Mouse (Mus musculus): ENCODE measurements around the gene Fam76a. TPM values are rescaled to one million over a fixed set of nuclear protein-coding genes. Genes with fewer than 3 reads are reported as not detected.
"Not testable (repeated sequence)": the region's sequence is repeated elsewhere in the genome, so short reads cannot be mapped to it uniquely, and the experiment has no call there.

The Fam76a gene
- polyA plus RNA-seq, 1 experiment from 2014 or later: 31.4 TPM

- Histone ChIP-seq H3K4me2 (ENCODE audit: low read depth, low read length, severe bottlenecking) (no peak overlapping the region), H3K9me3 (ENCODE audit: control insufficient read depth, low read length) (no peaks in the 10 kb centered on the region), H3K4me3 (ENCODE audit: low read depth, low read length) (no peak overlapping the region), H3K4me1 (replicated peaks; ENCODE audit: control insufficient read depth, insufficient read depth, low read length) (peaks cover 6% of the 10 kb centered on the region; the same call in 1 of the 2 replicates), H3K27ac (ENCODE audit: low read depth, low read length) (no peak overlapping the region), H3K9ac (ENCODE audit: low read length) (no peak overlapping the region), H3K36me3 (ENCODE audit: control insufficient read depth, insufficient read depth, low read length) (no peaks in the 10 kb centered on the region), H3K27me3 (ENCODE audit: control insufficient read depth, insufficient read depth, low read length) (no peaks in the 10 kb centered on the region)
- no peak for DNase-seq (ENCODE audit: low spot score)
- no peak for ATAC-seq (replicated peaks; ENCODE audit: low FRiP score)
- WGBS: 87% methylated on average over 4 of the region's 4 CpGs
Measured at GRCm38 (mm10) chr4:132920171-132920570, 2.2 kb downstream of the Fam76a start.

DNA sequence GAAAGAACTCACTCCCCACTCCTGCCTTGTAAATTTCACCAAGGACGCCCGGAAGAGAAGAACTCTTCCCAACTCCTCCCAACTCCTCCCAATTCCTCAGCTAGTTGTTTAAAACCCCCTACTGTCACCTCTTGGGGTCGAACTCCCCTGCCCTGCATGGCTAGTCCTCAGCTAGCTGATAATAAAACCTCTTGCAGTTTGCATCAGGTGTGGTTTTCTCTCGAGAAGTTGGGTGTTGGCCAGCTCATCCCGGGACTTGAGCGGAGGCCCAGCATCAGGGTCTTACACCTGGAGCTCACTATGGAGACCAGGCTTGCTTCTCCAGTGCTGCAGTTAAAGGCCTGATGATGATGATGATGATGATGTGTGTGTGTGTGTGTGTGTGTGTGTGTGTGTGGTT is 3.9 kb downstream of the Fam76a start:
- H3K9me3 ChIP-seq (ENCODE audit: control insufficient read depth, low read length); ATAC-seq (replicated peaks; ENCODE audit: low FRiP score): not testable (repeated sequence)
- WGBS: 84% methylated on average over 6 of the region's 6 CpGs

GRCm38 (mm10) chr4:132912156-132912555 is 10.2 kb downstream of the Fam76a start:
- no peaks in the 10 kb centered on the region for H3K4me1 ChIP-seq (replicated peaks; ENCODE audit: control insufficient read depth, insufficient read depth, low read length)
- DNase-seq (ENCODE audit: low spot score) (no peak), ATAC-seq (replicated peaks; ENCODE audit: low FRiP score) (no peak)
- H3K4me3 ChIP-seq (ENCODE audit: low read depth, low read length): no peak overlapping the region
- no peaks in the 10 kb centered on the region for H3K27me3 ChIP-seq (ENCODE audit: control insufficient read depth, insufficient read depth, low read length)
- H3K27ac ChIP-seq (ENCODE audit: low read depth, low read length): no peak overlapping the region
- 92% methylated on average over 6 of the region's 6 CpGs for WGBS
- no peak overlapping the region for H3K4me2 ChIP-seq (ENCODE audit: low read depth, low read length, severe bottlenecking)
- no peak overlapping the region for H3K9ac ChIP-seq (ENCODE audit: low read length)
- H3K36me3 ChIP-seq (ENCODE audit: control insufficient read depth, insufficient read depth, low read length): peaks cover 2% of the 10 kb centered on the region; the same call in 1 of the 2 replicates
- no peaks in the 10 kb centered on the region for H3K9me3 ChIP-seq (ENCODE audit: control insufficient read depth, low read length)

More for the DNA sequence above, 3.9 kb downstream of the Fam76a start:
- not testable (repeated sequence) for H3K27me3 ChIP-seq (ENCODE audit: control insufficient read depth, insufficient read depth, low read length); H3K4me3 ChIP-seq (ENCODE audit: low read depth, low read length); H3K4me1 ChIP-seq (replicated peaks; ENCODE audit: control insufficient read depth, insufficient read depth, low read length); H3K9ac ChIP-seq (ENCODE audit: low read length); H3K36me3 ChIP-seq (ENCODE audit: control insufficient read depth, insufficient read depth, low read length); H3K4me2 ChIP-seq (ENCODE audit: low read depth, low read length, severe bottlenecking); H3K27ac ChIP-seq (ENCODE audit: low read depth, low read length); DNase-seq (ENCODE audit: low spot score)

DNA sequence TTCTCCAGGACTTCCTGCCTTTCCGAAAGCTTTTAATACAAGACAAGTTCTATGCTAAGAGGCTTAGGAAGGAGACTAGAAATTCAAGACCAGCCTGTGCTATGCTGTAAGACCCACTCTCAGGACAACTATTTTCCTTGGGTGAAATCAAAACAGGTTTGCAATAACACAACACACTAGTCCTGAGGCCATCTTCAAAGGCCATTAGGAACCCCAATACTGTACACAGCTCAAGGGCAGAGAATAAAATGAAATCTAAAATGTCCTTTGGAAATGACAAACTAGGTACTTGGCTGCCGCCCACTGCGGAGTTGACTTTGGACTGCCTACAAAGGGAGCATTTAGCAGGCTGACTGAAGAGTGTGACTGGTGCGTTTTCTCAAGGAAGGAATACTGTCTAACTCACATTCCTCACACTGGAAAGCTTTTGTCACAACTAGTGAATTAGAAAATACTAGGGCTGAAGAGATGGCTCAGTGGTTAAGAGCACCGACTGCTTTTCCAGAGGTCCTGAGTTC is 16.5 kb downstream of the Fam76a start:
- Histone ChIP-seq H3K27ac (ENCODE audit: low read depth, low read length) (no peak overlapping the region), H3K4me1 (replicated peaks; ENCODE audit: control insufficient read depth, insufficient read depth, low read length) (no peaks in the 10 kb centered on the region), H3K36me3 (ENCODE audit: control insufficient read depth, insufficient read depth, low read length) (peaks cover 2% of the 10 kb centered on the region; the same call in 1 of the 2 replicates), H3K9me3 (ENCODE audit: control insufficient read depth, low read length) (no peaks in the 10 kb centered on the region), H3K27me3 (ENCODE audit: control insufficient read depth, insufficient read depth, low read length) (no peaks in the 10 kb centered on the region), H3K9ac (ENCODE audit: low read length) (no peak overlapping the region), H3K4me3 (ENCODE audit: low read depth, low read length) (no peak overlapping the region), H3K4me2 (ENCODE audit: low read depth, low read length, severe bottlenecking) (no peak overlapping the region)
- 90% methylated on average over 5 of the region's 5 CpGs for WGBS
- ATAC-seq (replicated peaks; ENCODE audit: low FRiP score): no peak
- no peak for DNase-seq (ENCODE audit: low spot score)

GRCm38 (mm10) chr4:132904765-132905309 is 17.5 kb downstream of the Fam76a start:
- Histone ChIP-seq H3K27ac (ENCODE audit: low read depth, low read length) (no peak overlapping the region), H3K36me3 (ENCODE audit: control insufficient read depth, insufficient read depth, low read length) (no peaks in the 10 kb centered on the region; the same call in 1 of the 2 replicates), H3K4me1 (replicated peaks; ENCODE audit: control insufficient read depth, insufficient read depth, low read length) (no peaks in the 10 kb centered on the region), H3K4me2 (ENCODE audit: low read depth, low read length, severe bottlenecking) (no peak overlapping the region), H3K27me3 (ENCODE audit: control insufficient read depth, insufficient read depth, low read length) (no peaks in the 10 kb centered on the region), H3K9ac (ENCODE audit: low read length) (no peak overlapping the region), H3K4me3 (ENCODE audit: low read depth, low read length) (no peak overlapping the region), H3K9me3 (ENCODE audit: control insufficient read depth, low read length) (no peaks in the 10 kb centered on the region)
- ATAC-seq (replicated peaks; ENCODE audit: low FRiP score) (no peak), DNase-seq (ENCODE audit: low spot score) (no peak)
- 87% methylated on average over 9 of the region's 9 CpGs for WGBS

DNA sequence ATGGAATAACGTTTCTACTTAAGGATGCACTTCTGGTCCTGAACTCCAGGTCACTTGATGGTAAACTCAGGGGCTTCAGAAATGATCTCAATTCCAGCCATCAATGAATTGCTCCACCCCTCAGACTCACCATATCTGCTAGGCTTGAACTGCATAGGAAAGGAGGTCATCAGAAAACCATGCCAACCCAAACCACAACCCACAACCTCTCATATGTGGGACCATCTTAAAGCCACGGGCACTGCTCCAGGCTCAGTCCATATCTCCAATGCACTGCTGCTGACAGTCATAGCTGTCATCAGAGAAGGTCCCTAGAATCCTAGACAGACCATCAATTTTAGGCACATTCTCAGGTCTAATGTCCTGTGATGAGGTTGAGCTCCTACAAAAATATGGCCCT is 18.3 kb downstream of the Fam76a start:
- Histone ChIP-seq H3K4me2 (ENCODE audit: low read depth, low read length, severe bottlenecking) (no peak overlapping the region), H3K27ac (ENCODE audit: low read depth, low read length) (no peak overlapping the region), H3K27me3 (ENCODE audit: control insufficient read depth, insufficient read depth, low read length) (no peaks in the 10 kb centered on the region), H3K4me3 (ENCODE audit: low read depth, low read length) (no peak overlapping the region), H3K4me1 (replicated peaks; ENCODE audit: control insufficient read depth, insufficient read depth, low read length) (no peaks in the 10 kb centered on the region), H3K9me3 (ENCODE audit: control insufficient read depth, low read length) (no peaks in the 10 kb centered on the region), H3K36me3 (ENCODE audit: control insufficient read depth, insufficient read depth, low read length) (no peaks in the 10 kb centered on the region; the same call in 1 of the 2 replicates), H3K9ac (ENCODE audit: low read length) (no peak overlapping the region)
- ATAC-seq (replicated peaks; ENCODE audit: low FRiP score) (no peak), DNase-seq (ENCODE audit: low spot score) (no peak)
- 93% methylated on average over 2 of the region's 2 CpGs for WGBS

GRCm38 (mm10) chr4:132898197-132898596 is 24.2 kb downstream of the Fam76a start:
- Histone ChIP-seq H3K4me1 (replicated peaks; ENCODE audit: control insufficient read depth, insufficient read depth, low read length) (no peaks in the 10 kb centered on the region), H3K4me3 (ENCODE audit: low read depth, low read length) (no peak overlapping the region), H3K27me3 (ENCODE audit: control insufficient read depth, insufficient read depth, low read length) (peaks cover 2% of the 10 kb centered on the region; the same call in 1 of the 2 replicates), H3K27ac (ENCODE audit: low read depth, low read length) (no peak overlapping the region), H3K9me3 (ENCODE audit: control insufficient read depth, low read length) (no peaks in the 10 kb centered on the region), H3K4me2 (ENCODE audit: low read depth, low read length, severe bottlenecking) (no peak overlapping the region), H3K9ac (ENCODE audit: low read length) (no peak overlapping the region), H3K36me3 (ENCODE audit: control insufficient read depth, insufficient read depth, low read length) (no peaks in the 10 kb centered on the region)
- ATAC-seq (replicated peaks; ENCODE audit: low FRiP score) (no peak), DNase-seq (ENCODE audit: low spot score) (no peak)
- WGBS: 90% methylated on average over 9 of the region's 9 CpGs

GRCm38 (mm10) chr4:132894402-132894801 is 28.0 kb downstream of the Fam76a start:
- Histone ChIP-seq H3K4me3 (ENCODE audit: low read depth, low read length) (no peak overlapping the region), H3K9me3 (ENCODE audit: control insufficient read depth, low read length) (no peaks in the 10 kb centered on the region), H3K27me3 (ENCODE audit: control insufficient read depth, insufficient read depth, low read length) (peaks cover 2% of the 10 kb centered on the region; the same call in 1 of the 2 replicates), H3K9ac (ENCODE audit: low read length) (no peak overlapping the region), H3K4me1 (replicated peaks; ENCODE audit: control insufficient read depth, insufficient read depth, low read length) (no peaks in the 10 kb centered on the region), H3K27ac (ENCODE audit: low read depth, low read length) (no peak overlapping the region), H3K4me2 (ENCODE audit: low read depth, low read length, severe bottlenecking) (no peak overlapping the region), H3K36me3 (ENCODE audit: control insufficient read depth, insufficient read depth, low read length) (no peaks in the 10 kb centered on the region)
- 9% methylated on average over 7 of the region's 7 CpGs for WGBS
- no peak for DNase-seq (ENCODE audit: low spot score)
- ATAC-seq (replicated peaks; ENCODE audit: low FRiP score): no peak

- Histone ChIP-seq H3K27me3 (ENCODE audit: control insufficient read depth, insufficient read depth, low read length) (no peaks in the 10 kb centered on the region), H3K27ac (ENCODE audit: low read depth, low read length) (peak overlapping the region; percentile 46; the same call in 1 of the 2 replicates), H3K4me2 (ENCODE audit: low read depth, low read length, severe bottlenecking) (peak overlapping the region; percentile 94), H3K9ac (ENCODE audit: low read length) (peak overlapping the region; percentile 92), H3K36me3 (ENCODE audit: control insufficient read depth, insufficient read depth, low read length) (no peaks in the 10 kb centered on the region), H3K4me3 (ENCODE audit: low read depth, low read length) (peak overlapping the region; percentile 88), H3K4me1 (replicated peaks; ENCODE audit: control insufficient read depth, insufficient read depth, low read length) (peaks cover 3% of the 10 kb centered on the region; the same call in 1 of the 2 replicates), H3K9me3 (ENCODE audit: control insufficient read depth, low read length) (no peaks in the 10 kb centered on the region)
- no peak for ATAC-seq (replicated peaks; ENCODE audit: low FRiP score)
- DNase-seq (ENCODE audit: low spot score): no peak
- WGBS: 18% methylated on average over 9 of the region's 9 CpGs
Measured at GRCm38 (mm10) chr4:132884844-132885374, 37.4 kb downstream of the Fam76a start.

Data from forebrain, embryonic 11.5 days (tissue).